Mouse (Mus musculus): ENCODE measurements around the gene Scn4a. TPM values are rescaled to one million over a fixed set of nuclear protein-coding genes. Genes with fewer than 3 reads are reported as not detected.
"Not testable (repeated sequence)": the region's sequence is repeated elsewhere in the genome, so short reads cannot be mapped to it uniquely, and the experiment has no call there.

Scn4a gene
- total RNA-seq, 2 experiments from 2014 or later: 0.84 TPM; not detected in 1

GRCm38 (mm10) chr11:106364712-106365111, 11.6 kb upstream of the Scn4a start:
- ATAC-seq (replicated peaks; ENCODE audit: low FRiP score, poor library complexity, severe bottlenecking): no peak

GRCm38 (mm10) chr11:106359350-106359749, 6.3 kb upstream of the Scn4a start:
- no peak for ATAC-seq (replicated peaks; ENCODE audit: low FRiP score, poor library complexity, severe bottlenecking)

GRCm38 (mm10) chr11:106355382-106356128, 2.5 kb upstream of the Scn4a start:
- ATAC-seq (replicated peaks; ENCODE audit: low FRiP score, poor library complexity, severe bottlenecking): no peak

GRCm38 (mm10) chr11:106354181-106354580, 1.1 kb upstream of the Scn4a start:
- ATAC-seq (replicated peaks; ENCODE audit: low FRiP score, poor library complexity, severe bottlenecking): no peak

- no peak for ATAC-seq (replicated peaks; ENCODE audit: low FRiP score, poor library complexity, severe bottlenecking)
Measured at GRCm38 (mm10) chr11:106351941-106352340, 1.1 kb downstream of the Scn4a start.

- ATAC-seq (replicated peaks; ENCODE audit: low FRiP score, poor library complexity, severe bottlenecking): no peak
Measured at GRCm38 (mm10) chr11:106351253-106351652, 1.8 kb downstream of the Scn4a start.

- ATAC-seq (replicated peaks; ENCODE audit: low FRiP score, poor library complexity, severe bottlenecking): no peak
Measured at GRCm38 (mm10) chr11:106350853-106351252, 2.2 kb downstream of the Scn4a start.

GRCm38 (mm10) chr11:106349772-106350171, 3.3 kb downstream of the Scn4a start:
- ATAC-seq (replicated peaks; ENCODE audit: low FRiP score, poor library complexity, severe bottlenecking): no peak

- no peak for ATAC-seq (replicated peaks; ENCODE audit: low FRiP score, poor library complexity, severe bottlenecking)
Measured at GRCm38 (mm10) chr11:106344910-106345309, 8.2 kb downstream of the Scn4a start.

- no peak for ATAC-seq (replicated peaks; ENCODE audit: low FRiP score, poor library complexity, severe bottlenecking)
Measured at GRCm38 (mm10) chr11:106340990-106341520, 12.0 kb downstream of the Scn4a start.

- ATAC-seq (replicated peaks; ENCODE audit: low FRiP score, poor library complexity, severe bottlenecking): not testable (repeated sequence)
Measured at GRCm38 (mm10) chr11:106339323-106339722, 13.8 kb downstream of the Scn4a start.

- no peak for ATAC-seq (replicated peaks; ENCODE audit: low FRiP score, poor library complexity, severe bottlenecking)
Measured at GRCm38 (mm10) chr11:106338870-106339269, 14.2 kb downstream of the Scn4a start.

GRCm38 (mm10) chr11:106338029-106338428, 15.1 kb downstream of the Scn4a start:
- no peak for ATAC-seq (replicated peaks; ENCODE audit: low FRiP score, poor library complexity, severe bottlenecking)

- no peak for ATAC-seq (replicated peaks; ENCODE audit: low FRiP score, poor library complexity, severe bottlenecking)
Measured at GRCm38 (mm10) chr11:106334066-106334465, 19.0 kb downstream of the Scn4a start.

GRCm38 (mm10) chr11:106332458-106332857, 20.6 kb downstream of the Scn4a start:
- no peak for ATAC-seq (replicated peaks; ENCODE audit: low FRiP score, poor library complexity, severe bottlenecking)

GRCm38 (mm10) chr11:106329682-106330081, 23.4 kb downstream of the Scn4a start:
- ATAC-seq (replicated peaks; ENCODE audit: low FRiP score, poor library complexity, severe bottlenecking): no peak

GRCm38 (mm10) chr11:106329128-106329527, 24.0 kb downstream of the Scn4a start:
- ATAC-seq (replicated peaks; ENCODE audit: low FRiP score, poor library complexity, severe bottlenecking): no peak

GRCm38 (mm10) chr11:106328521-106328920, 24.6 kb downstream of the Scn4a start:
- no peak for ATAC-seq (replicated peaks; ENCODE audit: low FRiP score, poor library complexity, severe bottlenecking)

- no peak for ATAC-seq (replicated peaks; ENCODE audit: low FRiP score, poor library complexity, severe bottlenecking)
Measured at GRCm38 (mm10) chr11:106326475-106326874, 26.6 kb downstream of the Scn4a start.

GRCm38 (mm10) chr11:106325566-106326206, 27.4 kb downstream of the Scn4a start:
- no peak for ATAC-seq (replicated peaks; ENCODE audit: low FRiP score, poor library complexity, severe bottlenecking)

GRCm38 (mm10) chr11:106324858-106325257, 28.2 kb downstream of the Scn4a start:
- ATAC-seq (replicated peaks; ENCODE audit: low FRiP score, poor library complexity, severe bottlenecking): no peak
